Mouse (Mus musculus) kidney, adult 18-20 months (tissue): ENCODE results near the gene Cdr2l.

Source experiments
- DNase-seq: peaks from one replicate; pipeline ENCODE4 v3.0.0; 2021

Gene Cdr2l

GRCm38 (mm10) chr11:115381743-115382539 lies at the start of gene Cdr2l:
Cdr2l (plus strand) TSS chr11:115381916.
- peak; percentile 92 for DNase-seq

DNA sequence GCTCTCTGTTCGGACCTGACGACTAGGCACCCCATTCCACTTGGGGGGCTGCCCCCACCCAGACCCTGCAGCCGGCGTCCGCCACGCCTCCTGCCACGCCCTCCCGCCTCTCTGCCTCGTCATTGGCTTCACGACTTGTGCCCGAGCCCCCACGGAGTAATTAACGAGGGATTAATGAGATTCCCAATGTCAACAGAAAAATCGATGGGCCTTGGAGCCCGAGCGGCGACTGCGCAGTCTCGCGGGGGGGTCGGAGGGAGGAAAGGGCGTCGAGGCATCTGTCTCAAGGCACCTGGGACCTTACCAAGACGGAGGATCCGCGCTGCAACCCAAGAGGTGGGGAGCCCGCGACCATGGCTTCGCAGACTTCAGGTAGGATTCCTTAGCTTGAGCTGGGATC lies 47.2 kb upstream of the Cdr2l start, which contains the start of gene Otop3:
Otop3 (plus strand) TSS at position 201 of the 400 bp plus-strand sequence.
- DNase-seq = no peak

GRCm38 (mm10) chr11:115335223-115335622 lies 46.5 kb upstream of the Cdr2l start:
- DNase-seq = peak; percentile 42

DNA sequence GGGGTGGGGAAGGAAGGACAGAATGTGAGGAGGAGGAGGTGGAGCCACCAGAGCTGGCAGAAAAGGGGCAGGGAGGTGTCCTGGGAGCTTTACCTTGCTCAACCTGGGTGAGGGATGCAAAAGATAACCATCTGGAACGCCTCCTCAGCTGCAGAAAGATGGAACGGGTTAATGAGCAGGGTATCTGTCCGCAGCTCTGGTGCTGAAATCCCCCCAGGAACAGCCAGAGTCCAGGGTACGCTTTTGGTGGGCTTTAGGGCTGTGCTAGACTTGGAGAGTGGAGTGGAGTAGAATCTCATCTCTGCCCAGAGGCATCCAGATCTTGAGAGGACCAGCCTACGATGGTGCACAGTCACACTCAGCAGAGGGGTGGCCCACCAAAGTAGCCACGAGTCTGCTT lies 45.6 kb upstream of the Cdr2l start:
- no peak for DNase-seq

DNA sequence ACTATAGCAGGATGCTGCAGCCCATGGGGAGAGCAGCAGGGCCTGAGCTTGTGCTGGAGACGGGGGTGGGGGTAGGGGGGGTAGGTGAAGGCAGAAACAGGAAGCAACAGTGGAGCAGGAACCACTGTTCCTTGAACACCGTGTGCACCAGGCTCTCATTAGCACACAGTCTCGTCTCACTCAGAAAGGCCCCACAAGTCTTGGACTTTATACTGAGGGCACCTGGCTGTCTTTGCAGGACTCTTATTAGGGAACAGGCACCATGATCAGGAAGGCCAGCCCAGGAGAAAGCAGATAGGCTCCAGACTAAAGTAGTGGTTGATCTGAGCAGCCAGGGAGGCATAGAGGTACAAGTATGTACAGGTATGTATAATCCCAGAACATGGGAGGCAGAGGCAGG lies 44.4 kb upstream of the Cdr2l start:
- DNase-seq = no peak

DNA sequence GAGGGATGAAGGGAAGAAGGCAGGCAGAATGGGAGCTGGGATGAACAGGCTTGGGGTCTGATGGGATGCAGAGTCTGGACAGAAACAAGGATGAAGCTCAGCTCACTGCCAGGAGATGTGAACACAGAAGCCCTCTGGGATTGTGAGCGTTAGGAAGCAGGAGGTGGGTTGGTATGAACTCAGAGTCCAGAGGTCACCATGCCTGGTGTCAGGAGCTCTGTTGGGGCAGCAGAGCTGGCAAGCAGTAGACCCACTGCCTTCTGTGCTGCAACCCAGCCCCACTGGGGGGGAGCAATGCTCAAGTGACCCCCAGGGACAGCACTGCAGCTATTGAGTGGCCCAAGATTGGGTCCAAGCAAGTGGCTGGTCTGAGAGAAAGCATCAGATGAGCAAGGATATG lies 43.9 kb upstream of the Cdr2l start:
- DNase-seq = no peak

DNA sequence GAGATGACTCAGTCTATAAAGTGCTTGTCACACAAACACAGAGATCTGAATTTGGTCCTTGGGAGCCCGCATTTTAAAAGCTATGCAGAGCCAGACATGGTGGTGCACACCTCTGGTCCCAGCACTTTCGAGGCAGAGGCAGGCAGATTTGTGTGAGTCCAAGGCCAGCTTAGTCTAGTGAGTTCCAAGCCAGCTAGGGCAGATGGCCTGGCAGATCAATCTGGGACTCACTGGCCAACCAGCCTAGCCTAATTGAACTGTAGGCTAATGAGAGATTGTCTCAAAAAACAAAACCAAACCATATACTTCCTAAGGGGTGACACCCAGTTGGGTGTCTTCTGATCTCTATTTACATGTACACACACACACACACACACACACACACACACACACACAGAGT lies 40.5 kb upstream of the Cdr2l start:
- no peak for DNase-seq

GRCm38 (mm10) chr11:115341866-115342265 lies 39.9 kb upstream of the Cdr2l start:
- DNase-seq = no peak

GRCm38 (mm10) chr11:115344967-115345366 lies 36.7 kb upstream of the Cdr2l start:
- DNase-seq = no peak

DNA sequence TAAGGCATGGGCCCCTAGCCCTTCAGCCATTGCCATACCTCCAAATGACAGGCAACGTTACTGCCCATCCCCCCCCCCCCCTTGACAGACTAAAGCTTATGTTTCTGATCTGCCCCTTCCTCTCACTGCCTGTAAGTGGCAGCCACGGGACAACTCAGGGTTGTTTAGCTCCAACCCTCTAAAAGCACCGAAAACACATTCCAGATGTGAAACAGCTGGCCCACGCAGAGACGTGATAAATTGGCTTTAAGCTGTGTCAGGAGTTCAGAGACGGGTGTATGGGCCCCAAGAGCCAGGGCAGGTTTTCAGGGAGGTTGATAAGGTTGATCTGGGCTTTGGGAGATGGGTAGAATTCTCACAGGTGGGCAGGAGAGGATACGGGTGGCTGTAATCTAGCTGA lies 36.2 kb upstream of the Cdr2l start:
- DNase-seq = no peak

- no peak for DNase-seq
These were observed 33.0 kb upstream of the Cdr2l start for GRCm38 (mm10) chr11:115348681-115349248.

GRCm38 (mm10) chr11:115349976-115350375 lies 31.7 kb upstream of the Cdr2l start:
- DNase-seq = no peak

DNA sequence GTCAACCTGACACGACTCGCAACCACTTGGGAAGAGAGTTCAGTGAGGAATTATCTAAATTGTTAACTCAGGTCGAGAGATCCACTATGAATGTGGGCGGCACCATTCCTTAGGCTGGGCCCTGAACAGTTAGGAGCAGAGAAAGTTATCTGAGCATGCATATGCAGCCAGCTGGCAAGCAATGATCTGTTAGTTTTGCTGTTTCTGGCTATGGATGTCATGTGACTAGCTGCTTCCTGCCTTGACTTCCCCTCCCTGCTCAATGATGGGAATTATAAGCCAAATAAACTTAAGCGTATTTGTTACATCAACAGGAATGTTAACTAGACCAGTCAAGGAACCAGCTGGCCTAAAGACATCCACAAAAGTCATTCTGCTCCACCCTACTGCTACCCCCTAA lies 28.3 kb upstream of the Cdr2l start:
- no peak for DNase-seq

DNA sequence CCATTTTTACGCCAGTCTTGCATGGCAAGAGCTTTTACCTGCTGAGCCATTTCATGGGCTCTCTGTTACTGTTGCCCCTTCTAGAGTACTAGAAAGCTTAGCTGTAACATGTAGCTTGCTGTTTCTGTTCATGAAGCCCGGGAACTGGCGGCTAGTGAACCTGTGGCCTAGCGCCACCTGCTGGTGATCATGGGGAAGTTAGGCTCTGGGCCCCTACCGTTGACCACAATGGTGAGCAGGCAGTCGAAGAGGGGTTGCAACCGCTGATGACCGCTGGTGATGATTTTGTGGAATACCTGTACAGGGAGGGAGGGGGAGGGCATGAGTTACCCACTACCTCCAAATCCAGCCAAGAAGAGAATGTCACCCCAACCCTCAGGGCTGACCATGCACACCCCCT lies 27.5 kb upstream of the Cdr2l start:
- peak; percentile 66 for DNase-seq

- peak; percentile 81 for DNase-seq
These were observed 23.2 kb upstream of the Cdr2l start for GRCm38 (mm10) chr11:115358468-115358867.

DNA sequence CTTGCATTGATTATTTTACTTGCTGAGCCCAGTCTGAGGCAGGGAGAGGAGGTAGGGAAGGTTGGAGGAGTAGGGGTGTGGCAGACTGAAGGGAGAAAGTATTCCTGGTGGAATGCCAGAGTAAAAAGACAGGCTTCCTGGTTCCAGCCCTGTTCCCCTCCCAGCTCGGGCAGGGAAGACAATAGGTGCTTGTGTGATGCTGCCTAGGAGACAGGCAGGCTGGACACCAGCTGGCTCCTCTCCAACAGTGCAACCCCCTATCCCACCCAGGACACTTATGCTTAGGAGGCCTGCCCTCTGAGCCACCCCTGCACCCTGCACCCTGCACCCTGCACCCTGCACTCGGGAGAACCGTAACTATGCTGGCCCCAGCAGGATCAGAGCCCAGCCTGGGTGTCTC lies 22.4 kb upstream of the Cdr2l start:
- DNase-seq = no peak

DNA sequence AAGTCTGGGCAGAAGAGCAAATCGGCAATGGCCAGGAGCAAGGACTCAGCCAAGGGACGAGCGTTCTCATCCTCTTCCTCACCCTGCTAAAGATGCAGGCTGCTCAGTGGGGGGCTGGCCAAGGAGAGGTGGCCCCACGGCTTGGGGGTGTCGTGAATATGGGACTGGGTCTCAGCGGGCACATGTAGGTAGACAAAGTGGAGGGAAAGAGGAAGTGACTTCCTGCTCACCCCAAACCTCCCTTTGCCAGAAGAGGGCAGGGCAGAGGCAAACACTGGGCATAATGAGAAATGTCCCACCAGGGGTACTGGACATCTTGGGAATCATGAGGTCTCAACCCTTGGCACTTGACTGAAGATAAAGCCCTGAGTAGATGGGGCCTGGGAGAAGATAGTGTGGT lies 22.0 kb upstream of the Cdr2l start:
- DNase-seq = no peak

- DNase-seq = no peak
These were observed 17.6 kb upstream of the Cdr2l start for GRCm38 (mm10) chr11:115364136-115364535.

DNA sequence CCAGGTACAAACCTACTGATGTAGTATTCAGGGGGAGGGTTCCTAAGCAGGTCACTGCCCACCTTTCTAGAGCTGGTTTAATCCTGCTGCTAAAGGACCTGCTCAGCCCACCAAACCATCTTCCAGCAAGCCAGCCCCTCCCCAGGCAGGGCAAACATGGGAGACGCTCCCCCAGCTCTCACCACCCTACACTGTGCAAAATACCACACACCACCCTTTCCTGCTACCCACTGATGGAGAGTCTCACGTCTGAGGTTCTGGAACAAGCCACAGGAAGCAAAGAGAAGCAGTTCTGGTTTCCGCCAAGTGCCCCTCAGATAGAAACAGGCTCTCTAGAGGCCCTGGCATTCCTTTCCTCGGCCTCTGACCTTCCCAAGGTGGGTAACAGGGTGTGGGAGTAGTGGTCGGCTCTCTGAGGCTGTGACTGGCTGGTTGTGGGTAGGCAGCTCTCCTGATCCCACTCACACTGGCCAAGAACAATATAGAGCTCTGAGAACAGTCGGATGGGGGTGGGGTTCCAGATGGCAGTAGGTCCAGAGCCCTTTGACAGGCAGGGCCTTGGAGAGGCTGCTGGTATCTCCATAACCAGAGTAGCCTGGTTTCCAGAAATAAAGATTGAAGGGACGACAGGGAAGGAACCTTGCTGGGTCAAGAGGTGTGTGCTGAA lies 15.5 kb upstream of the Cdr2l start:
- DNase-seq = no peak

GRCm38 (mm10) chr11:115366706-115367394 lies 14.9 kb upstream of the Cdr2l start:
- DNase-seq = no peak

- peak; percentile 90 for DNase-seq
These were observed 14.2 kb upstream of the Cdr2l start, which contains the start of gene Hid1 for GRCm38 (mm10) chr11:115367395-115367944. Hid1 (minus strand) TSS chr11:115367756.

DNA sequence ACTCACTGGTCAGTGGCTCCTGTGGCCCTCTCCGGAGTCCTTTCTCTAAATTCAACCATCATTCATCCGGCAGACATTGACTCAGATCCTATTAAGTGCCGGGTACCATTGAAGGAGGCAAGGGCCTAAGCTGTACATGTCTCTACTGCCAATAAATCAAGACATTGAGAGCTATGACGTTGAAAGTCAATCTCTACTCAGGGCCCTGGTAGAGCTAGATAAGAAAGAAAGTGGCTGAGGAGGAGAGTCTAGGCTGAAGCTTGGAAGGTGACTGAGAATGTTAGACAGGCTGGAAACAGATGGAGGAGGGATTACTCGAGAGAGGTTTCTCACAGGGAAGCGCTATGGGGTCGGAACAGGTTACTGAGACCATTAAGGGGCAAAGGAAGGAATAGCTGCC lies 11.3 kb upstream of the Cdr2l start:
- DNase-seq = no peak

- DNase-seq = no peak
These were observed 10.4 kb upstream of the Cdr2l start for GRCm38 (mm10) chr11:115371354-115371753.
